Mouse (Mus musculus): Measurements from ENCODE around the gene Lrrc42. TPM values are rescaled to one million over a fixed set of nuclear protein-coding genes. Genes with fewer than 3 reads are reported as not detected.

Lrrc42 gene
- polyA plus RNA-seq, 1 experiment: 0.53 TPM

- no peak overlapping the region for H3K4me3 ChIP-seq (replicated peaks)
- peaks cover 46% of the 10 kb centered on the region for H3K36me3 ChIP-seq (ENCODE audit: control insufficient read depth)
- H3K4me1 ChIP-seq (ENCODE audit: control insufficient read depth): peaks cover 3% of the 10 kb centered on the region
- no peaks in the 10 kb centered on the region for H3K9me3 ChIP-seq (ENCODE audit: control insufficient read depth, low read length)
- TF ChIP-seq TAL1 (IDR thresholded peaks at IDR 0.05; ENCODE audit: low read length): no peak
- H3K27me3 ChIP-seq (ENCODE audit: control insufficient read depth): no peaks in the 10 kb centered on the region
Measured at GRCm38 (mm10) chr4:107240196-107240595, 13.1 kb downstream of the Lrrc42 start.

GRCm38 (mm10) chr4:107238253-107238652 is 15.1 kb downstream of the Lrrc42 start:
- Histone ChIP-seq H3K36me3 (ENCODE audit: control insufficient read depth) (peaks cover 54% of the 10 kb centered on the region), H3K4me3 (replicated peaks) (no peak overlapping the region), H3K27me3 (ENCODE audit: control insufficient read depth) (no peaks in the 10 kb centered on the region), H3K9me3 (ENCODE audit: control insufficient read depth, low read length) (no peaks in the 10 kb centered on the region), H3K4me1 (ENCODE audit: control insufficient read depth) (no peaks in the 10 kb centered on the region)
- TF ChIP-seq GATA1 (IDR thresholded peaks at IDR 0.05; ENCODE audit: low read length) (no peak), TAL1 (IDR thresholded peaks at IDR 0.05; ENCODE audit: low read length) (no peak)

- Histone ChIP-seq H3K4me3 (replicated peaks) (no peak overlapping the region), H3K27me3 (ENCODE audit: control insufficient read depth) (no peaks in the 10 kb centered on the region), H3K9me3 (ENCODE audit: control insufficient read depth, low read length) (no peaks in the 10 kb centered on the region), H3K36me3 (ENCODE audit: control insufficient read depth) (peaks cover 34% of the 10 kb centered on the region), H3K4me1 (ENCODE audit: control insufficient read depth) (peaks cover 4% of the 10 kb centered on the region)
- no peak for TF ChIP-seq TAL1 (IDR thresholded peaks at IDR 0.05; ENCODE audit: low read length)
- no peak for TF ChIP-seq GATA1 (IDR thresholded peaks at IDR 0.05; ENCODE audit: low read length)
Measured at GRCm38 (mm10) chr4:107232219-107232618, 21.1 kb downstream of the Lrrc42 start.

GRCm38 (mm10) chr4:107226313-107226712 is 27.0 kb downstream of the Lrrc42 start:
- Histone ChIP-seq H3K4me3 (replicated peaks) (no peak overlapping the region), H3K9me3 (ENCODE audit: control insufficient read depth, low read length) (no peaks in the 10 kb centered on the region), H3K4me1 (ENCODE audit: control insufficient read depth) (peaks cover 24% of the 10 kb centered on the region), H3K27me3 (ENCODE audit: control insufficient read depth) (no peaks in the 10 kb centered on the region), H3K36me3 (ENCODE audit: control insufficient read depth) (peaks cover under 1% of the 10 kb centered on the region)
- TF ChIP-seq TAL1 (IDR thresholded peaks at IDR 0.05; ENCODE audit: low read length) (no peak), GATA1 (IDR thresholded peaks at IDR 0.05; ENCODE audit: low read length) (no peak)

GRCm38 (mm10) chr4:107223225-107224204 is 29.8 kb downstream of the Lrrc42 start:
- Histone ChIP-seq H3K4me1 (ENCODE audit: control insufficient read depth) (peaks cover 39% of the 10 kb centered on the region), H3K36me3 (ENCODE audit: control insufficient read depth) (peaks cover 2% of the 10 kb centered on the region; the same call in 1 of the 2 replicates), H3K4me3 (replicated peaks) (no peak overlapping the region), H3K27me3 (ENCODE audit: control insufficient read depth) (no peaks in the 10 kb centered on the region), H3K9me3 (ENCODE audit: control insufficient read depth, low read length) (no peaks in the 10 kb centered on the region)
- TF ChIP-seq GATA1 (IDR thresholded peaks at IDR 0.05; ENCODE audit: low read length) (no peak), TAL1 (IDR thresholded peaks at IDR 0.05; ENCODE audit: low read length) (no peak)

GRCm38 (mm10) chr4:107221524-107221923 is 31.8 kb downstream of the Lrrc42 start:
- Histone ChIP-seq H3K4me1 (ENCODE audit: control insufficient read depth) (peaks cover 59% of the 10 kb centered on the region), H3K9me3 (ENCODE audit: control insufficient read depth, low read length) (no peaks in the 10 kb centered on the region), H3K27me3 (ENCODE audit: control insufficient read depth) (no peaks in the 10 kb centered on the region), H3K36me3 (ENCODE audit: control insufficient read depth) (peaks cover 3% of the 10 kb centered on the region; the same call in 1 of the 2 replicates), H3K4me3 (replicated peaks) (no peak overlapping the region)
- TF ChIP-seq TAL1 (IDR thresholded peaks at IDR 0.05; ENCODE audit: low read length): no peak

GRCm38 (mm10) chr4:107217574-107217973 is 35.8 kb downstream of the Lrrc42 start:
- Histone ChIP-seq H3K27me3 (ENCODE audit: control insufficient read depth) (no peaks in the 10 kb centered on the region), H3K36me3 (ENCODE audit: control insufficient read depth) (peaks cover 7% of the 10 kb centered on the region; the same call in 1 of the 2 replicates), H3K9me3 (ENCODE audit: control insufficient read depth, low read length) (no peaks in the 10 kb centered on the region), H3K4me3 (replicated peaks) (peak overlapping the region; percentile 48), H3K4me1 (ENCODE audit: control insufficient read depth) (peaks cover 54% of the 10 kb centered on the region)
- TF ChIP-seq GATA1 (IDR thresholded peaks at IDR 0.05; ENCODE audit: low read length) (peak; percentile 60), TAL1 (IDR thresholded peaks at IDR 0.05; ENCODE audit: low read length) (peak; percentile 87)

- no peak overlapping the region for H3K4me3 ChIP-seq (replicated peaks)
- H3K27me3 ChIP-seq (ENCODE audit: control insufficient read depth): no peaks in the 10 kb centered on the region
- TF ChIP-seq TAL1 (IDR thresholded peaks at IDR 0.05; ENCODE audit: low read length) (no peak), GATA1 (IDR thresholded peaks at IDR 0.05; ENCODE audit: low read length) (no peak)
- H3K9me3 ChIP-seq (ENCODE audit: control insufficient read depth, low read length): no peaks in the 10 kb centered on the region
- peaks cover 15% of the 10 kb centered on the region for H3K36me3 ChIP-seq (ENCODE audit: control insufficient read depth)
- H3K4me1 ChIP-seq (ENCODE audit: control insufficient read depth): peaks cover 45% of the 10 kb centered on the region
Measured at GRCm38 (mm10) chr4:107213279-107214011, 39.9 kb downstream of the Lrrc42 start.

- H3K36me3 ChIP-seq (ENCODE audit: control insufficient read depth): peaks cover 26% of the 10 kb centered on the region
- TF ChIP-seq GATA1 (IDR thresholded peaks at IDR 0.05; ENCODE audit: low read length) (no peak), TAL1 (IDR thresholded peaks at IDR 0.05; ENCODE audit: low read length) (no peak)
Measured at GRCm38 (mm10) chr4:107211936-107212335, 41.4 kb downstream of the Lrrc42 start.

More at GRCm38 (mm10) chr4:107211936-107212335, 41.4 kb downstream of the Lrrc42 start:
- no peak overlapping the region for H3K4me3 ChIP-seq (replicated peaks)
- peaks cover 30% of the 10 kb centered on the region for H3K4me1 ChIP-seq (ENCODE audit: control insufficient read depth)
- H3K27me3 ChIP-seq (ENCODE audit: control insufficient read depth): no peaks in the 10 kb centered on the region
- H3K9me3 ChIP-seq (ENCODE audit: control insufficient read depth, low read length): no peaks in the 10 kb centered on the region

Data from erythroblast, embryonic 14.5 days (primary cell).